Mouse (Mus musculus): ENCODE measurements around the gene Olfr1039. TPM values are rescaled to one million over a fixed set of nuclear protein-coding genes. Genes with fewer than 3 reads are reported as not detected.
"Not testable (repeated sequence)": the region's sequence is repeated elsewhere in the genome, so short reads cannot be mapped to it uniquely, and the experiment has no call there.

Olfr1039 gene
- not detected in 2 replicates for polyA plus RNA-seq (2016; fragmentation: Nextera tagmentation; extraction: Ambion mirVana)

GRCm38 (mm10) chr2:86135828-86136227 is at the start of gene Olfr1039:
TSS of gene Olfr1039 (minus strand) at chr2:86135928.
- 94% methylated on average over 1 of the region's 1 CpGs for WGBS
- Histone ChIP-seq H3K4me3 (no peak within 1 kb of the TSS), H3K36me3 (replicated peaks) (no peaks in the 10 kb centered on the region)

GRCm38 (mm10) chr2:86179950-86180349 is 44.2 kb upstream of the Olfr1039 start:
- no peaks in the 10 kb centered on the region for H3K27me3 ChIP-seq (replicated peaks; ENCODE audit: low read depth, poor library complexity, severe bottlenecking)
- no peak overlapping the region for H3K4me3 ChIP-seq
- 76% methylated on average over 3 of the region's 3 CpGs for WGBS
- no peak overlapping the region for H3K27ac ChIP-seq (replicated peaks)
- no peaks in the 10 kb centered on the region for H3K9me3 ChIP-seq
- H3K4me1 ChIP-seq: no peaks in the 10 kb centered on the region
- H3K36me3 ChIP-seq (replicated peaks): no peaks in the 10 kb centered on the region
- DNase-seq (ENCODE audit: low spot score): no peak

More at GRCm38 (mm10) chr2:86135828-86136227, at the start of gene Olfr1039:
- Histone ChIP-seq H3K9me3 (no peaks in the 10 kb centered on the region), H3K27ac (replicated peaks) (no peak within 1 kb of the TSS), H3K4me1 (no peaks in the 10 kb centered on the region), H3K27me3 (replicated peaks; ENCODE audit: low read depth, poor library complexity, severe bottlenecking) (no peaks in the 10 kb centered on the region)
- no peak for DNase-seq (ENCODE audit: low spot score)

GRCm38 (mm10) chr2:86177720-86178119 is 42.0 kb upstream of the Olfr1039 start, which contains the start of gene Olfr1044:
TSS of gene Olfr1044 (minus strand) at chr2:86177820.
- Histone ChIP-seq H3K36me3 (replicated peaks) (no peaks in the 10 kb centered on the region), H3K4me3 (no peak within 1 kb of the TSS), H3K27ac (replicated peaks) (no peak within 1 kb of the TSS), H3K9me3 (no peaks in the 10 kb centered on the region), H3K27me3 (replicated peaks; ENCODE audit: low read depth, poor library complexity, severe bottlenecking) (no peaks in the 10 kb centered on the region), H3K4me1 (no peaks in the 10 kb centered on the region)
- DNase-seq (ENCODE audit: low spot score): no peak

GRCm38 (mm10) chr2:86175422-86175821 is 39.7 kb upstream of the Olfr1039 start:
- 81% methylated on average over 7 of the region's 7 CpGs for WGBS

GRCm38 (mm10) chr2:86167422-86167821 is 31.7 kb upstream of the Olfr1039 start, which contains the start of gene Olfr1043:
TSS of gene Olfr1043 (minus strand) at chr2:86167522.
- H3K4me3 ChIP-seq: no peak within 1 kb of the TSS
- H3K9me3 ChIP-seq: no peaks in the 10 kb centered on the region
- H3K27ac ChIP-seq (replicated peaks): no peak within 1 kb of the TSS
- 83% methylated on average over 2 of the region's 2 CpGs for WGBS
- H3K36me3 ChIP-seq (replicated peaks): no peaks in the 10 kb centered on the region
- H3K27me3 ChIP-seq (replicated peaks; ENCODE audit: low read depth, poor library complexity, severe bottlenecking): no peaks in the 10 kb centered on the region
- no peaks in the 10 kb centered on the region for H3K4me1 ChIP-seq
- DNase-seq (ENCODE audit: low spot score): no peak

More at GRCm38 (mm10) chr2:86175422-86175821, 39.7 kb upstream of the Olfr1039 start:
- DNase-seq (ENCODE audit: low spot score); H3K27ac ChIP-seq (replicated peaks); H3K9me3 ChIP-seq; H3K4me1 ChIP-seq; H3K4me3 ChIP-seq; H3K27me3 ChIP-seq (replicated peaks; ENCODE audit: low read depth, poor library complexity, severe bottlenecking); H3K36me3 ChIP-seq (replicated peaks): not testable (repeated sequence)

GRCm38 (mm10) chr2:86161738-86162137 is 26.0 kb upstream of the Olfr1039 start, which contains the start of gene Olfr1042:
TSS of gene Olfr1042 (minus strand) at chr2:86161838.
- Histone ChIP-seq H3K4me3 (no peak within 1 kb of the TSS), H3K9me3 (no peaks in the 10 kb centered on the region), H3K4me1 (no peaks in the 10 kb centered on the region), H3K27ac (replicated peaks) (no peak within 1 kb of the TSS), H3K27me3 (replicated peaks; ENCODE audit: low read depth, poor library complexity, severe bottlenecking) (no peaks in the 10 kb centered on the region), H3K36me3 (replicated peaks) (no peaks in the 10 kb centered on the region)
- WGBS: 87% methylated on average over 2 of the region's 2 CpGs
- DNase-seq (ENCODE audit: low spot score): no peak

GRCm38 (mm10) chr2:86146632-86147031 is 10.9 kb upstream of the Olfr1039 start, which contains the start of gene Olfr1040:
TSS of gene Olfr1040 (minus strand) at chr2:86146732.
- Histone ChIP-seq H3K4me3 (no peak within 1 kb of the TSS), H3K4me1 (no peaks in the 10 kb centered on the region), H3K27ac (replicated peaks) (no peak within 1 kb of the TSS), H3K27me3 (replicated peaks; ENCODE audit: low read depth, poor library complexity, severe bottlenecking) (no peaks in the 10 kb centered on the region), H3K9me3 (no peaks in the 10 kb centered on the region), H3K36me3 (replicated peaks) (no peaks in the 10 kb centered on the region)
- DNase-seq (ENCODE audit: low spot score): no peak
- 84% methylated on average over 1 of the region's 1 CpGs for WGBS

- Histone ChIP-seq H3K4me3 (no peak within 1 kb of the TSS), H3K36me3 (replicated peaks) (no peaks in the 10 kb centered on the region), H3K27me3 (replicated peaks; ENCODE audit: low read depth, poor library complexity, severe bottlenecking) (no peaks in the 10 kb centered on the region), H3K4me1 (no peaks in the 10 kb centered on the region), H3K27ac (replicated peaks) (no peak within 1 kb of the TSS), H3K9me3 (no peaks in the 10 kb centered on the region)
- no peak for DNase-seq (ENCODE audit: low spot score)
- 86% methylated on average over 2 of the region's 2 CpGs for WGBS
These were observed 48.4 kb downstream of the Olfr1039 start, which contains the start of gene Olfr1037 for GRCm38 (mm10) chr2:86087285-86087684. TSS of gene Olfr1037 (minus strand) at chr2:86087385.

GRCm38 (mm10) chr2:86080478-86080877 is 55.2 kb downstream of the Olfr1039 start:
- H3K36me3 ChIP-seq (replicated peaks); H3K9me3 ChIP-seq; H3K4me1 ChIP-seq; H3K4me3 ChIP-seq; DNase-seq (ENCODE audit: low spot score); H3K27me3 ChIP-seq (replicated peaks; ENCODE audit: low read depth, poor library complexity, severe bottlenecking); H3K27ac ChIP-seq (replicated peaks): not testable (repeated sequence)
- WGBS: 80% methylated on average over 1 of the region's 1 CpGs

Other genes with a start within 250 kb of the Olfr1039 start
- gene Olfr1024, start 230.9 kb downstream of the Olfr1039 start, polyA plus RNA-seq (2016; fragmentation: Nextera tagmentation; extraction: Ambion mirVana): not detected in 2 replicates
- gene Olfr1025-ps1, start 220.7 kb downstream of the Olfr1039 start, polyA plus RNA-seq (2016; fragmentation: Nextera tagmentation; extraction: Ambion mirVana): not detected in 2 replicates
- not detected in 2 replicates for gene Olfr1026, start 214.4 kb downstream of the Olfr1039 start, polyA plus RNA-seq (2016; fragmentation: Nextera tagmentation; extraction: Ambion mirVana)
- gene Olfr1028, start 185.5 kb downstream of the Olfr1039 start, polyA plus RNA-seq (2016; fragmentation: Nextera tagmentation; extraction: Ambion mirVana): not detected in 2 replicates
- gene Olfr1029, start 162.0 kb downstream of the Olfr1039 start, polyA plus RNA-seq (2016; fragmentation: Nextera tagmentation; extraction: Ambion mirVana): not detected in 2 replicates
- gene Olfr1030, start 156.7 kb downstream of the Olfr1039 start, polyA plus RNA-seq (2016; fragmentation: Nextera tagmentation; extraction: Ambion mirVana): not detected in 2 replicates
- gene Olfr1031, start 145.6 kb downstream of the Olfr1039 start, polyA plus RNA-seq (2016; fragmentation: Nextera tagmentation; extraction: Ambion mirVana): not detected in 2 replicates
- gene Olfr1032, start 130.4 kb downstream of the Olfr1039 start, polyA plus RNA-seq (2016; fragmentation: Nextera tagmentation; extraction: Ambion mirVana): not detected in 2 replicates
- gene Olfr1033, start 115.3 kb downstream of the Olfr1039 start, polyA plus RNA-seq (2016; fragmentation: Nextera tagmentation; extraction: Ambion mirVana): not detected in 2 replicates
- gene Olfr1034, start 90.1 kb downstream of the Olfr1039 start, polyA plus RNA-seq (2016; fragmentation: Nextera tagmentation; extraction: Ambion mirVana): not detected in 2 replicates
- gene Olfr1036, start 61.9 kb downstream of the Olfr1039 start, polyA plus RNA-seq (2016; fragmentation: Nextera tagmentation; extraction: Ambion mirVana): not detected in 2 replicates
- gene Olfr1037, start 48.5 kb downstream of the Olfr1039 start, polyA plus RNA-seq (2016; fragmentation: Nextera tagmentation; extraction: Ambion mirVana): not detected in 2 replicates
- not detected in 2 replicates for gene Olfr1040, start 10.8 kb upstream of the Olfr1039 start, polyA plus RNA-seq (2016; fragmentation: Nextera tagmentation; extraction: Ambion mirVana)
- gene Olfr1042, start 25.9 kb upstream of the Olfr1039 start, polyA plus RNA-seq (2016; fragmentation: Nextera tagmentation; extraction: Ambion mirVana): not detected in 2 replicates
- not detected in 2 replicates for gene Olfr1043, start 31.6 kb upstream of the Olfr1039 start, polyA plus RNA-seq (2016; fragmentation: Nextera tagmentation; extraction: Ambion mirVana)
- gene Olfr1044, start 41.9 kb upstream of the Olfr1039 start, polyA plus RNA-seq (2016; fragmentation: Nextera tagmentation; extraction: Ambion mirVana): not detected in 2 replicates
- not detected in 2 replicates for gene Olfr52, start 49.8 kb upstream of the Olfr1039 start, polyA plus RNA-seq (2016; fragmentation: Nextera tagmentation; extraction: Ambion mirVana)
- not detected in 2 replicates for gene Olfr1045, start 67.1 kb upstream of the Olfr1039 start, polyA plus RNA-seq (2016; fragmentation: Nextera tagmentation; extraction: Ambion mirVana)
- gene Olfr1046, start 83.4 kb upstream of the Olfr1039 start, polyA plus RNA-seq (2016; fragmentation: Nextera tagmentation; extraction: Ambion mirVana): not detected in 2 replicates
- not detected in 2 replicates for gene Olfr1047, start 95.5 kb upstream of the Olfr1039 start, polyA plus RNA-seq (2016; fragmentation: Nextera tagmentation; extraction: Ambion mirVana)
- gene Olfr1048, start 104.4 kb upstream of the Olfr1039 start, polyA plus RNA-seq (2016; fragmentation: Nextera tagmentation; extraction: Ambion mirVana): not detected in 2 replicates
- gene Olfr1049, start 122.4 kb upstream of the Olfr1039 start, polyA plus RNA-seq (2016; fragmentation: Nextera tagmentation; extraction: Ambion mirVana): not detected in 2 replicates
- gene Olfr1051, start 143.2 kb upstream of the Olfr1039 start, polyA plus RNA-seq (2016; fragmentation: Nextera tagmentation; extraction: Ambion mirVana): not detected in 2 replicates
- not detected in 2 replicates for gene Olfr1052, start 156.5 kb upstream of the Olfr1039 start, polyA plus RNA-seq (2016; fragmentation: Nextera tagmentation; extraction: Ambion mirVana)
- not detected in 2 replicates for gene Olfr1053, start 179.4 kb upstream of the Olfr1039 start, polyA plus RNA-seq (2016; fragmentation: Nextera tagmentation; extraction: Ambion mirVana)
- gene Olfr1054, start 199.5 kb upstream of the Olfr1039 start, polyA plus RNA-seq (2016; fragmentation: Nextera tagmentation; extraction: Ambion mirVana): not detected in 2 replicates
- gene Olfr1055, start 214.4 kb upstream of the Olfr1039 start, polyA plus RNA-seq (2016; fragmentation: Nextera tagmentation; extraction: Ambion mirVana): not detected in 2 replicates
- gene Olfr1056, start 226.5 kb upstream of the Olfr1039 start, polyA plus RNA-seq (2016; fragmentation: Nextera tagmentation; extraction: Ambion mirVana): not detected in 2 replicates
- not detected in 2 replicates for gene Olfr1057, start 242.5 kb upstream of the Olfr1039 start, polyA plus RNA-seq (2016; fragmentation: Nextera tagmentation; extraction: Ambion mirVana)

Measured in embryonic facial prominence, embryonic 10.5 days (tissue).